Mouse (Mus musculus) spleen, adult 12 weeks (tissue): ENCODE results near the gene Cxcl17.
"Not testable (repeated sequence)": the region's sequence is repeated elsewhere in the genome, so short reads cannot be mapped to it uniquely, and the experiment has no call there.

ENCODE experiments used
- DNase-seq: peaks from one replicate; pipeline ENCODE4 v3.0.0; 2022; ENCODE audit warnings: low spot score

Gene Cxcl17

GRCm38 (mm10) chr7:25412833-25413441 lies at the start of gene Cxcl17:
Cxcl17 (minus strand) TSS chr7:25412886.
- DNase-seq: no peak

GRCm38 (mm10) chr7:25462033-25462337 lies 49.3 kb upstream of the Cxcl17 start:
- not testable (repeated sequence) for DNase-seq

GRCm38 (mm10) chr7:25461336-25462032 lies 48.8 kb upstream of the Cxcl17 start:
- not testable (repeated sequence) for DNase-seq

- no peak for DNase-seq
These were observed 39.4 kb upstream of the Cxcl17 start for GRCm38 (mm10) chr7:25452103-25452502.

- no peak for DNase-seq
These were observed 37.5 kb upstream of the Cxcl17 start for GRCm38 (mm10) chr7:25449913-25450890.

- DNase-seq: no peak
These were observed 28.1 kb upstream of the Cxcl17 start for GRCm38 (mm10) chr7:25440816-25441153.

GRCm38 (mm10) chr7:25439978-25440815 lies 27.5 kb upstream of the Cxcl17 start:
- DNase-seq: no peak

GRCm38 (mm10) chr7:25439124-25439822 lies 26.6 kb upstream of the Cxcl17 start:
- no peak for DNase-seq

- no peak for DNase-seq
These were observed 24.0 kb upstream of the Cxcl17 start for GRCm38 (mm10) chr7:25436704-25437103.

- DNase-seq: no peak
These were observed 23.5 kb upstream of the Cxcl17 start for GRCm38 (mm10) chr7:25436226-25436625.

GRCm38 (mm10) chr7:25435546-25435851 lies 22.8 kb upstream of the Cxcl17 start:
- DNase-seq: no peak

GRCm38 (mm10) chr7:25434654-25435545 lies 22.2 kb upstream of the Cxcl17 start:
- DNase-seq: no peak

GRCm38 (mm10) chr7:25433781-25434560 lies 21.3 kb upstream of the Cxcl17 start:
- no peak for DNase-seq

GRCm38 (mm10) chr7:25433007-25433541 lies 20.4 kb upstream of the Cxcl17 start:
- DNase-seq: no peak

GRCm38 (mm10) chr7:25432381-25432780 lies 19.7 kb upstream of the Cxcl17 start:
- DNase-seq: no peak

- no peak for DNase-seq
These were observed 17.4 kb upstream of the Cxcl17 start for GRCm38 (mm10) chr7:25429886-25430784.

GRCm38 (mm10) chr7:25428321-25428720 lies 15.6 kb upstream of the Cxcl17 start:
- DNase-seq: no peak

GRCm38 (mm10) chr7:25427144-25427543 lies 14.5 kb upstream of the Cxcl17 start:
- no peak for DNase-seq
